Comparison of ENCODE assay signal across 8 mouse cellular contexts in the genomic region with DNA sequence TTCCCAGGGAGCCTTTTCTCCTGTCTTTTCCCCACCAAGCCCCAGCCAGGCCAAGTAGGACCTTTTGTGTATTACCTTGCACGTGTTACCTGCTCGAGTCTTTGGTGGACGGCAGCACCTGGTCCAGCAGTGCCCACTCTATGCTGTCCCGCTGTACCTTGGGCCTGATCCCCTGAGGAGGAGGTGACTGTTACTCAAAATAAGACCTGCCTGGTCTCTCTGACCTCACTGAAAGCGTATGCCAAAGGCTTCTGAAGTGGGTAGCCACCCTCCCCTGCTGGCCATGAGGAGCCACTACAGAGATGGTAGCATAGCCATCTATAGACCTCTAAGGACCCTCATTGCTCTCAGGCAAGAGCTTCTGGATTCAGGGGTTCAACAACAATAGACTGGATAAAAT. TPM values are rescaled to one million over a fixed set of nuclear protein-coding genes. Genes with fewer than 3 reads are reported as not detected.
DNase-seq lines count a peak whose midpoint lies in the region; ATAC-seq and TF ChIP-seq lines count a peak whose summit lies in the region.
"Had no signal": no experiment of that assay in that cellular context is flagged by ENCODE, and none has a peak within 500 bp of the region (broad histone marks: within the 10 kb centered on the region; RNA-seq: fewer than 3 reads in every experiment).

No protein-coding gene starts in this region.

- TF ChIP-seq EP300 in MEL (IDR thresholded peaks at IDR 0.05; ENCODE audit: low read depth in 1 of 2, low read length in 2 of 2) = no peak

- H3K4me3 ChIP-seq in kidney, postnatal 0 days (replicated peaks; ENCODE audit: low read depth, low read length) = no peak overlapping the region
- H3K4me3 ChIP-seq in kidney, embryonic 15.5 days (replicated peaks) = no peak overlapping the region
- H3K4me3 ChIP-seq in C2C12 (ENCODE audit: insufficient read depth, poor library complexity, severe bottlenecking) (no peak overlapping the region), MEL (ENCODE audit: control insufficient read depth in 1 of 2, insufficient read depth in 1 of 2, low read depth in 2 of 2, low read length in 2 of 2) (no peak overlapping the region)

- no peaks in the 10 kb centered on the region for H3K9me3 ChIP-seq in kidney, postnatal 0 days (replicated peaks; ENCODE audit: low read length)
- H3K9me3 ChIP-seq in kidney, embryonic 15.5 days (replicated peaks) = no peaks in the 10 kb centered on the region
- H3K9me3 ChIP-seq in MEL (replicated peaks; ENCODE audit: insufficient read depth, low read length) = no peaks in the 10 kb centered on the region

- ATAC-seq in kidney, postnatal 0 days (replicated peaks; ENCODE audit: low FRiP score, low read depth) = no peak
- no peak for ATAC-seq in kidney, embryonic 15.5 days (replicated peaks; ENCODE audit: low FRiP score)
- 0 out of 2 replicates have a peak, but pooled peaks have one; percentile 33 for ATAC-seq in megakaryocyte, adult 5-6 weeks (ENCODE audit: poor library complexity, severe bottlenecking)

- WGBS in kidney, postnatal 0 days = 87% methylated on average over 5 of the region's 5 CpGs
- 88% methylated on average over 5 of the region's 5 CpGs for WGBS in kidney, embryonic 15.5 days

- no peak for TF ChIP-seq POLR2A in MEL (IDR thresholded peaks at IDR 0.05; ENCODE audit: control insufficient read depth in 1 of 2, insufficient read depth in 1 of 2, low read depth in 1 of 2, low read length in 2 of 2, poor library complexity in 1 of 2)

- TF ChIP-seq RAD21 in MEL (IDR thresholded peaks at IDR 0.05; ENCODE audit: low read depth, low read length) = no peak; the same call in 1 of the 2 replicates

- H3K79me2 ChIP-seq in C2C12 (ENCODE audit: control insufficient read depth, insufficient read depth) (no peaks in the 10 kb centered on the region), MEL (ENCODE audit: control insufficient read depth, insufficient read depth, low read length, poor library complexity) (no peaks in the 10 kb centered on the region)

- peaks cover 8% of the 10 kb centered on the region; the same call in 1 of the 2 replicates for H3K4me1 ChIP-seq in kidney, postnatal 0 days (replicated peaks; ENCODE audit: insufficient read depth, low read length)
- H3K4me1 ChIP-seq in kidney, embryonic 15.5 days = peaks cover 18% of the 10 kb centered on the region
- no peaks in the 10 kb centered on the region for H3K4me1 ChIP-seq in MEL (ENCODE audit: control insufficient read depth in 1 of 2, insufficient read depth in 2 of 2, low read length in 2 of 2)

- H3K27ac ChIP-seq in kidney, postnatal 0 days = no peak overlapping the region
- no peak overlapping the region for H3K27ac ChIP-seq in kidney, embryonic 15.5 days
- H3K27ac ChIP-seq in MEL (ENCODE audit: control insufficient read depth, low read depth, low read length) = no peak overlapping the region

- no peak for DNase-seq in kidney, postnatal 0 days (ENCODE audit: low spot score)
- DNase-seq in MEL (ENCODE audit: low read depth, low spot score) = no peak
- DNase-seq in testis, postnatal 14 days (ENCODE audit: low spot score) = no peak
- DNase-seq in layer of hippocampus, adult 9-10 months (ENCODE audit: low spot score) = no peak
- DNase-seq: retina, postnatal 1 day had no signal

- no peak overlapping the region for H3ac ChIP-seq in C2C12 (ENCODE audit: control insufficient read depth, insufficient read length, low read depth)

- H3K9ac ChIP-seq in kidney, postnatal 0 days (ENCODE audit: low read depth, low read length) = no peak overlapping the region
- H3K9ac ChIP-seq in kidney, embryonic 15.5 days = no peak overlapping the region
- no peak overlapping the region for H3K9ac ChIP-seq in MEL (ENCODE audit: control insufficient read depth, low read depth, low read length, poor library complexity, severe bottlenecking)

- peak; percentile 58; the same call in 1 of the 2 replicates for TF ChIP-seq CTCF in kidney, postnatal 0 days (IDR thresholded peaks at IDR 0.05; ENCODE audit: low read depth)
- TF ChIP-seq CTCF in C2C12 (IDR thresholded peaks at IDR 0.05; ENCODE audit: control insufficient read depth, insufficient read depth, insufficient read length) (peak; percentile 16), MEL (IDR thresholded peaks at IDR 0.05 in 2 of 3, conservative IDR thresholded peaks at IDR 0.05 in 1 of 3; ENCODE audit: control insufficient read depth in 1 of 3, insufficient read depth in 1 of 3, low read depth in 2 of 3, low read length in 3 of 3, poor library complexity in 1 of 3, severe bottlenecking in 1 of 3) (peak; percentile 14 to 26 (median 17); a peak in 2 of 6 replicates)

- no peaks in the 10 kb centered on the region for H3K27me3 ChIP-seq in kidney, postnatal 0 days (ENCODE audit: insufficient read depth, low read length)
- no peaks in the 10 kb centered on the region for H3K27me3 ChIP-seq in kidney, embryonic 15.5 days
- no peaks in the 10 kb centered on the region for H3K27me3 ChIP-seq in C2C12 (ENCODE audit: control insufficient read depth, insufficient read depth, insufficient read length)
- no peaks in the 10 kb centered on the region; a peak in 1 of 4 replicates for H3K27me3 ChIP-seq in MEL (ENCODE audit: control insufficient read depth in 1 of 2, insufficient read depth in 2 of 2, low read length in 2 of 2)

- H3K36me3 ChIP-seq in kidney, postnatal 0 days (ENCODE audit: insufficient read depth, low read length) = peaks cover 5% of the 10 kb centered on the region; the same call in 1 of the 2 replicates
- H3K36me3 ChIP-seq in kidney, embryonic 15.5 days = peaks cover 41% of the 10 kb centered on the region
- H3K36me3 ChIP-seq in C2C12 (ENCODE audit: control insufficient read depth, insufficient read depth) (peaks cover 18% of the 10 kb centered on the region), MEL (ENCODE audit: control insufficient read depth in 1 of 2, insufficient read depth in 2 of 2, low read length in 2 of 2) (no peaks in the 10 kb centered on the region)

- no peak overlapping the region for H3K4me2 ChIP-seq in kidney, postnatal 0 days (ENCODE audit: low read length)
- H3K4me2 ChIP-seq in kidney, embryonic 15.5 days = no peak overlapping the region

- H3K79me3 ChIP-seq in C2C12 (ENCODE audit: low read depth) = no peaks in the 10 kb centered on the region

TF ChIP-seq in C2C12, 6 proteins besides CTCF, POLR2A, EP300 and RAD21:
- no peak for TF ChIP-seq CEBPB (IDR thresholded peaks at IDR 0.05; ENCODE audit: low read depth)

TF ChIP-seq in MEL, 35 proteins besides CTCF, POLR2A, EP300 and RAD21:
- peak; percentile 20; the same call in 1 of the 2 replicates for TF ChIP-seq SMC3 (IDR thresholded peaks at IDR 0.05; ENCODE audit: low read depth, low read length)
- TF ChIP-seq RCOR1 (IDR thresholded peaks at IDR 0.05; ENCODE audit: low read depth, low read length) = no peak

RNA-seq across cellular contexts. Expression of a gene that starts 1.8 kb away (rescaled TPM):
- 3.4 TPM in 2 replicates for polyA plus RNA-seq in kidney, postnatal 0 days (2015; fragmentation: Nextera tagmentation; extraction: Ambion mirVana)
- 23.5 and 46.2 TPM in 2 replicates for polyA plus RNA-seq in kidney, embryonic 15.5 days (2015; fragmentation: Nextera tagmentation; extraction: Ambion mirVana)
- polyA plus RNA-seq in C2C12 (2012; fragmentation: generic; extraction: Trizol) = 6.8 TPM
- total RNA-seq in MEL (2012; rRNA removed) = not detected in 2 replicates
- not detected for polyA plus RNA-seq in MEL (2012; ENCODE audit: insufficient read depth in 1 of 2, insufficient read length in 2 of 2, low read depth in 1 of 2, low replicate concordance in 2 of 2, missing spikeins in 1 of 2)
- 1.4 and 1.5 TPM in 2 replicates for total RNA-seq in megakaryocyte, adult 5-6 weeks (2015)
- 3.7 and 3.9 TPM in 2 replicates for total RNA-seq in megakaryocyte, adult 5-6 weeks (2017)

RNA-seq across cellular contexts. Expression of a gene that starts 35.7 kb away (rescaled TPM):
- polyA plus RNA-seq in kidney, postnatal 0 days (2015; fragmentation: Nextera tagmentation; extraction: Ambion mirVana) = 21.3 and 22.6 TPM in 2 replicates
- 25.8 and 26.8 TPM in 2 replicates for polyA plus RNA-seq in kidney, embryonic 15.5 days (2015; fragmentation: Nextera tagmentation; extraction: Ambion mirVana)
- polyA plus RNA-seq in C2C12 (2012; fragmentation: generic; extraction: Trizol) (72.2 TPM), MEL (2012; ENCODE audit: insufficient read depth in 1 of 2, insufficient read length in 2 of 2, low read depth in 1 of 2, low replicate concordance in 2 of 2, missing spikeins in 1 of 2) (10 to 100 TPM in 1 of 2 experiments, not detected in 1; 11.4 TPM)
- total RNA-seq in MEL (2012; rRNA removed) = 48.2 and 57.6 TPM in 2 replicates
- total RNA-seq in megakaryocyte, adult 5-6 weeks (2015) = 3.8 and 12.3 TPM in 2 replicates
- total RNA-seq in megakaryocyte, adult 5-6 weeks (2017) = 37.2 and 52.6 TPM in 2 replicates

RNA-seq across cellular contexts. Expression of a gene that starts 36.2 kb away (rescaled TPM):
- 161 and 165 TPM in 2 replicates for polyA plus RNA-seq in kidney, postnatal 0 days (2015; fragmentation: Nextera tagmentation; extraction: Ambion mirVana)
- polyA plus RNA-seq in kidney, embryonic 15.5 days (2015; fragmentation: Nextera tagmentation; extraction: Ambion mirVana) = 115 and 139 TPM in 2 replicates
- polyA plus RNA-seq in C2C12 (2012; fragmentation: generic; extraction: Trizol) (96.1 TPM), MEL (2012; ENCODE audit: insufficient read depth in 1 of 2, insufficient read length in 2 of 2, low read depth in 1 of 2, low replicate concordance in 2 of 2, missing spikeins in 1 of 2) (not detected)
- total RNA-seq in MEL (2012; rRNA removed) = not detected in 2 replicates
- total RNA-seq in megakaryocyte, adult 5-6 weeks (2015) = 1,220 and 1,304 TPM in 2 replicates
- total RNA-seq in megakaryocyte, adult 5-6 weeks (2017) = 1,314 and 1,552 TPM in 2 replicates

RNA-seq across cellular contexts. Expression of a gene that starts 55.2 kb away (rescaled TPM):
- polyA plus RNA-seq in kidney, postnatal 0 days (2015; fragmentation: Nextera tagmentation; extraction: Ambion mirVana) = 2.2 and 3.0 TPM in 2 replicates
- polyA plus RNA-seq in kidney, embryonic 15.5 days (2015; fragmentation: Nextera tagmentation; extraction: Ambion mirVana) = 19.0 and 45.8 TPM in 2 replicates
- 7.5 TPM for polyA plus RNA-seq in C2C12 (2012; fragmentation: generic; extraction: Trizol)
- not detected in 2 replicates for total RNA-seq in MEL (2012; rRNA removed)
- under 1 TPM in 1 of 2 experiments, not detected in 1; 0.84 TPM for polyA plus RNA-seq in MEL (2012; ENCODE audit: insufficient read depth in 1 of 2, insufficient read length in 2 of 2, low read depth in 1 of 2, low replicate concordance in 2 of 2, missing spikeins in 1 of 2)
- total RNA-seq in megakaryocyte, adult 5-6 weeks (2015) = 18.8 and 20.9 TPM in 2 replicates
- 25.6 and 27.6 TPM in 2 replicates for total RNA-seq in megakaryocyte, adult 5-6 weeks (2017)

Comparison
In these comparisons a context has a peak if more than half of its experiments do, and no peak if none do; other contexts are left out.
1. RNA of a gene that starts 36.2 kb away (polyA plus RNA-seq): 161 to 165 TPM in kidney, postnatal 0 days, 115 to 139 TPM in kidney, embryonic 15.5 days and 96.1 TPM in C2C12 (single experiment); not detected in MEL; every median in the first group is over 10 times any median in the second.
2. Peak in every context shown above with its lines, with median percentiles within 50 percentile points of each other: CTCF ChIP-seq.